Mouse (Mus musculus): ENCODE data around the gene Pdlim3. TPM values are rescaled to one million over a fixed set of nuclear protein-coding genes. Genes with fewer than 3 reads are reported as not detected.
A peak's percentile ranks its signal among the peaks of the same experiment; 100 is the strongest.
"Not testable (repeated sequence)": the region's sequence is repeated elsewhere in the genome, so short reads cannot be mapped to it uniquely, and the experiment has no call there.

Gene Pdlim3
- not detected in 2 replicates for total RNA-seq (2017)

DNA sequence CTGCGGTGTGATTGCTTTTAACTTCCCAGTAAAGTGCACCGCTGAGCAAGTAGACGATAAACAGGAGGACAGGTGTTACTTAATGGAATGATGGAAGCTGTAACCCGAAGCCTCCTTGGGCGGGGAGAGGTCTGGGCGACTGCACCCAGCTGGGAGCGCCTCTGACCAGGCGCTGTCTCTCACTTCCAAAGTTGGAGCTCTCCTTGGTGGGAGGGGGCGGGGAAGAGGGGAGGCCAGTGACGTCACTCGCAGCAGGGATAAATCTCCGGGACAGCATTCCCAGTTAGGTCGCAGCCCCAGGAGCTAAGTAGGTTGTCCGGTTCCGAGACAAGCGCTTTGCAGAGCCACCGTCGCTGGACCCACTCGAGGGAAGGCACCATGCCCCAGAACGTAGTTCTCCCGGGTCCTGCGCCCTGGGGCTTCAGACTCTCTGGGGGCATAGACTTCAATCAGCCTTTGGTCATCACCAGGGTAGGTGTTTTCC is at the start of gene Pdlim3:
TSS of gene Pdlim3 (plus strand) at position 260 of the 484 bp plus-strand sequence.
- ATAC-seq (replicated peaks in 1 of 2; ENCODE audit: insufficient read depth in 1 of 2, low FRiP score in 2 of 2, low TSS enrichment in 1 of 2, low read depth in 1 of 2, poor library complexity in 2 of 2, severe bottlenecking in 2 of 2) = no peak

DNA sequence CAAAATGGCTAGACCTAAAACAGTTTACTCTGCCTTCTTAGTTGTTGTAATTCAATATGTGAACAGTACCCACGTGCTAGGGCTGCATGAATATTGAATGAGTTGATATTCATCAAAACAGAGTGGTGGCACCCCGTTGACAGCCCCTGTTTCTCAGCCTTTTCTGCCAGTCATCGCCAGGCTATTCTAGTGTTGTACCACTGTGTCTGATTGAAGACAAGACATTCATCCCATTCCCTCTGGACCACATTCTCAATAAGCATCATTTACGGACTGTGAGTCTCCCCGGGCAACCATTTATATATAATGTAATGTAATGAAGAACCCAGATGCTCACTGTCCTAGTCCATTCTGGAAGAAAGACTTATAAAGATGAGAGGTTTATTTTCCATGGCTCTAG is 42.0 kb upstream of the Pdlim3 start:
- ATAC-seq (replicated peaks in 1 of 2; ENCODE audit: insufficient read depth in 1 of 2, low FRiP score in 2 of 2, low TSS enrichment in 1 of 2, low read depth in 1 of 2, poor library complexity in 2 of 2, severe bottlenecking in 2 of 2) = no peak

GRCm38 (mm10) chr8:45844097-45844885 is 41.0 kb upstream of the Pdlim3 start:
- ATAC-seq (replicated peaks in 1 of 2; ENCODE audit: insufficient read depth in 1 of 2, low FRiP score in 2 of 2, low TSS enrichment in 1 of 2, low read depth in 1 of 2, poor library complexity in 2 of 2, severe bottlenecking in 2 of 2) = no peak

GRCm38 (mm10) chr8:45844911-45845481 is 40.3 kb upstream of the Pdlim3 start:
- no peak for ATAC-seq (replicated peaks in 1 of 2; ENCODE audit: insufficient read depth in 1 of 2, low FRiP score in 2 of 2, low TSS enrichment in 1 of 2, low read depth in 1 of 2, poor library complexity in 2 of 2, severe bottlenecking in 2 of 2)

- ATAC-seq (replicated peaks in 1 of 2; ENCODE audit: insufficient read depth in 1 of 2, low FRiP score in 2 of 2, low TSS enrichment in 1 of 2, low read depth in 1 of 2, poor library complexity in 2 of 2, severe bottlenecking in 2 of 2) = no peak
These were observed 39.4 kb upstream of the Pdlim3 start for GRCm38 (mm10) chr8:45845906-45846305.

GRCm38 (mm10) chr8:45855118-45855517 is 30.1 kb upstream of the Pdlim3 start:
- no peak for ATAC-seq (replicated peaks in 1 of 2; ENCODE audit: insufficient read depth in 1 of 2, low FRiP score in 2 of 2, low TSS enrichment in 1 of 2, low read depth in 1 of 2, poor library complexity in 2 of 2, severe bottlenecking in 2 of 2)

- no peak for ATAC-seq (replicated peaks in 1 of 2; ENCODE audit: insufficient read depth in 1 of 2, low FRiP score in 2 of 2, low TSS enrichment in 1 of 2, low read depth in 1 of 2, poor library complexity in 2 of 2, severe bottlenecking in 2 of 2)
These were observed 27.5 kb upstream of the Pdlim3 start for GRCm38 (mm10) chr8:45857734-45858133.

- ATAC-seq (replicated peaks in 1 of 2; ENCODE audit: insufficient read depth in 1 of 2, low FRiP score in 2 of 2, low TSS enrichment in 1 of 2, low read depth in 1 of 2, poor library complexity in 2 of 2, severe bottlenecking in 2 of 2) = no peak
These were observed 26.9 kb upstream of the Pdlim3 start for GRCm38 (mm10) chr8:45858391-45858790.

GRCm38 (mm10) chr8:45871587-45871986 is 13.7 kb upstream of the Pdlim3 start:
- not testable (repeated sequence) for ATAC-seq (replicated peaks in 1 of 2; ENCODE audit: insufficient read depth in 1 of 2, low FRiP score in 2 of 2, low TSS enrichment in 1 of 2, low read depth in 1 of 2, poor library complexity in 2 of 2, severe bottlenecking in 2 of 2)

- no peak for ATAC-seq (replicated peaks in 1 of 2; ENCODE audit: insufficient read depth in 1 of 2, low FRiP score in 2 of 2, low TSS enrichment in 1 of 2, low read depth in 1 of 2, poor library complexity in 2 of 2, severe bottlenecking in 2 of 2)
These were observed 13.2 kb upstream of the Pdlim3 start for GRCm38 (mm10) chr8:45872077-45872476.

DNA sequence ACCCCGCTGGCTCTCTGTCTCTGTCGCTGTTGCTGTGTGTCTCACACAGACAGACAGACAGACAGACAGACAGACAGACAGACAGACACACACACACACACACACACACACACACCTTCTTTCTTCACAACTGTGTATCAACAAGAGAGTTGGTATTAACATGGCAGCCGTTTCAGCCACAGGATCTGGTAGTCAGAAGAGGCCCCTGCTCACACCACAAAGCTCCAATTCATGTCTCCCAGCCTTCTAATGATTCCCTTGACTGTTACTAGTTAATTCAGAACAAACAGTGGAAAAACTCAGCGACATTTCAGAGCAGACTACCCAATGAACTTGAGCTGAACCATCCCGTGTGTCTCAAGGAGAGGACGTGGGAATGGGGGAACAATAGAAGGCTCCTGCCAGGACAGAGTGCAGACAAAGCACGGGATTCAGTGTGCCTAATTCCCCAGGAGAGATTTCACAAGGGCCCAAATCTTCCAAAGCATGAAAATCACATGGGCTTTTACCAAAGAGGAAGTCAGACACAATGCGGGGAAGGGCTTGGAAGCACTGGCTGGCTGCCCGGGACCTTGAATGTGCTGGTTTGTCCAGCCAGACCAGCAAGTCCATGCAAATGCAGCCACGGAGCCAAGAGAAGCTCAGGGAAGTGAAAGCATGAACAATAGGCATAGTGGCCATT is 10.2 kb upstream of the Pdlim3 start:
- ATAC-seq (replicated peaks in 1 of 2; ENCODE audit: insufficient read depth in 1 of 2, low FRiP score in 2 of 2, low TSS enrichment in 1 of 2, low read depth in 1 of 2, poor library complexity in 2 of 2, severe bottlenecking in 2 of 2) = peak; percentile 22 to 45; a peak in 1 of 4 replicates

DNA sequence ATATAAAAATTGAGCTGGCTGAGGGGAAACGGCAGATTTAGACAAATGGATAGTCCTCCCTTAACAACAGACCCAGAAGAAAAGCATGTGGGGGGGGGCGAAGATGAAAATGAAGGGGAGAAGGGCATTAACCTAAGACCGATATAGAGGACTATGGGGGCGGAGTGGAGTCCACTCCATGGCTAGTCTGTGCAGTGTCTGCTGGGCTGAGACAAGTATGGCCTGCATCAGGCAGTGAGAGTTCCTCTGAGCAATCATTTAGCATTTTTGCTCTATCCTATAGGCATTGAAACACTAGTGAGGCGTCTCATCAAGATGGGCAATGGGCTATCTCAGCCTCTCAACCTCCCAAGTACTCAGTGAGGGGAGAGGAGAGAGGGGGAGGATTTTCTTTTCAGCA is 8.9 kb upstream of the Pdlim3 start:
- ATAC-seq (replicated peaks in 1 of 2; ENCODE audit: insufficient read depth in 1 of 2, low FRiP score in 2 of 2, low TSS enrichment in 1 of 2, low read depth in 1 of 2, poor library complexity in 2 of 2, severe bottlenecking in 2 of 2) = no peak

GRCm38 (mm10) chr8:45877680-45878079 is 7.6 kb upstream of the Pdlim3 start:
- ATAC-seq (replicated peaks in 1 of 2; ENCODE audit: insufficient read depth in 1 of 2, low FRiP score in 2 of 2, low TSS enrichment in 1 of 2, low read depth in 1 of 2, poor library complexity in 2 of 2, severe bottlenecking in 2 of 2) = no peak

DNA sequence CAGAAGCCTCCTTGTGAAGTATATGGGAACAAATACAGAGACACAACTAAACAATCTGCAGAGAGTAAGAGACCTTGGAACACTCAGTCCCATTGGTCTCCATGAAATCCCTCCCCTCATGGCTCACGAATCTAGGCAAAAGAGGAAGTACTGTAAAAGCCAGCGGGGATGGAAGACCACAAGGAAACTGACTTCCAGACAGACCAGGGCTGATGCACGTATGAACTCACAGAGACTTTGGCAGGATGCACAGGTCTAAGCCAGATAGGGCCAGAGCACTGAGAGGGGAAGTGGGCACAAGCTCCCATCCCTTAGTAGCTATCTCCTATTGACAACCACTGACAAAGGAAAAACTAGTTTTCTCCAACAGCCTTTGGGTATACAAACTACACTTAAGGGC is 4.8 kb upstream of the Pdlim3 start:
- ATAC-seq (replicated peaks in 1 of 2; ENCODE audit: insufficient read depth in 1 of 2, low FRiP score in 2 of 2, low TSS enrichment in 1 of 2, low read depth in 1 of 2, poor library complexity in 2 of 2, severe bottlenecking in 2 of 2) = peak; percentile 51 to 68

GRCm38 (mm10) chr8:45881726-45882125 is 3.5 kb upstream of the Pdlim3 start:
- no peak for ATAC-seq (replicated peaks in 1 of 2; ENCODE audit: insufficient read depth in 1 of 2, low FRiP score in 2 of 2, low TSS enrichment in 1 of 2, low read depth in 1 of 2, poor library complexity in 2 of 2, severe bottlenecking in 2 of 2)

DNA sequence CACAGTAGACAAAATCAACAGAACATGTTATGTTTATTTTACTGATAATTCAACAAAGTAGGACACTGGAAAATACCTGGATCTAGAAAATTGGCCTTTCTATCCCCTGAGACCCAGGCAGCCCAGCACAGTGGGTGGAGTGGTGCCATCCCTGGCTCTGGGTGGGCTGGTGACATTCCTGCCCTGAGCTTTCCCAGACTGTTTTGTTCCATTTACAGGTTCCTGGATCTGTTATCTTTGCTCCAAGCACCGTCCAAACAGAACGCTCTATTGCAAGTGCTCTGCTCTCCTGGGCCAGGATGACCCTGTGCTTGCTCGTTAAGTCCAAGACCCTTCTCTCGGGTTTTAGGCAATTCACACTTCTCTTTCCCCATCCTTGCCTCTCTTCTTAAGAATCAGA is 1.5 kb upstream of the Pdlim3 start:
- ATAC-seq (replicated peaks in 1 of 2; ENCODE audit: insufficient read depth in 1 of 2, low FRiP score in 2 of 2, low TSS enrichment in 1 of 2, low read depth in 1 of 2, poor library complexity in 2 of 2, severe bottlenecking in 2 of 2) = no peak

- ATAC-seq (replicated peaks in 1 of 2; ENCODE audit: insufficient read depth in 1 of 2, low FRiP score in 2 of 2, low TSS enrichment in 1 of 2, low read depth in 1 of 2, poor library complexity in 2 of 2, severe bottlenecking in 2 of 2) = peak; percentile 39 to 56; a peak in 1 of 4 replicates
These were observed 709 bp upstream of the Pdlim3 start for GRCm38 (mm10) chr8:45884552-45884951.

GRCm38 (mm10) chr8:45885775-45886174 is 514 bp downstream of the Pdlim3 start:
- ATAC-seq (replicated peaks in 1 of 2; ENCODE audit: insufficient read depth in 1 of 2, low FRiP score in 2 of 2, low TSS enrichment in 1 of 2, low read depth in 1 of 2, poor library complexity in 2 of 2, severe bottlenecking in 2 of 2) = no peak

Data from hematopoietic stem cell, adult 5-6 weeks (primary cell).